Comparison of ENCODE assay signal across 8 mouse cellular contexts in the genomic region with DNA sequence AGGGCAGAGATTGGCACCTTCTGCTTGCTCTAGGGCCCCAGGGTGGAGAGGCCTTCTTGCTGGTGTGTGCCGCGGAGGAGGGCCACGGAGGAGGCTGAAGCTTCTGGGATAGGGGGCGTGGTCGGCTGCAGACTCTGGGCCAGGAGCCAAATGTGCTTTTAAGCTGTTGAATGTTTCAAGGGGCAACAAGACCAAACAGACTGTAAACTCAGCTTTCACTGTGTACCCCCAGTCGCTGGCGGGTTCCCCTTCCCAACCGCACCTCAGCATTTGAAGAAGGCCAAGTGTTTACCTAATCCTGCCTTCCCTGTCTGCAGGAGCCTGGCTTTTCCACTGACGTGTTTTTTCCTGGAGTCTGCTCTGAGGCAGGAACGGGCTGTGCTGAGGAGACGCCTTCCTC. TPM values are rescaled to one million over a fixed set of nuclear protein-coding genes. Genes with fewer than 3 reads are reported as not detected.
DNase-seq lines count a peak whose midpoint lies in the region; ATAC-seq and TF ChIP-seq lines count a peak whose summit lies in the region.

No protein-coding gene starts in this region.

- WGBS in limb, embryonic 15.5 days, result 3% methylated on average over 11 of the region's 11 CpGs
- WGBS in stomach, postnatal 0 days, result 5% methylated on average over 11 of the region's 11 CpGs

- TF ChIP-seq EP300 in stomach, postnatal 0 days (optimal IDR thresholded peaks at IDR 0.05), result no peak

- H3K36me3 ChIP-seq in limb, embryonic 15.5 days, result peaks cover 55% of the 10 kb centered on the region
- no peaks in the 10 kb centered on the region; the same call in 1 of the 2 replicates for H3K36me3 ChIP-seq in stomach, postnatal 0 days (ENCODE audit: control insufficient read depth, insufficient read depth, low read length)

- H3K4me2 ChIP-seq in limb, embryonic 15.5 days, result no peak overlapping the region
- no peak overlapping the region for H3K4me2 ChIP-seq in stomach, postnatal 0 days (replicated peaks; ENCODE audit: low read depth)

- peaks cover 57% of the 10 kb centered on the region for H3K4me1 ChIP-seq in embryonic fibroblast, embryonic 13.5 days (ENCODE audit: control insufficient read depth, insufficient read depth, low read length)
- peaks cover 83% of the 10 kb centered on the region for H3K4me1 ChIP-seq in limb, embryonic 15.5 days
- H3K4me1 ChIP-seq in stomach, postnatal 0 days (replicated peaks; ENCODE audit: control insufficient read depth, insufficient read depth), result peaks cover 25% of the 10 kb centered on the region

- H3K27ac ChIP-seq in embryonic fibroblast, embryonic 13.5 days (ENCODE audit: insufficient read depth, low read length), result peak overlapping the region; percentile 30
- peak overlapping the region; percentile 92 for H3K27ac ChIP-seq in limb, embryonic 15.5 days
- peak overlapping the region; percentile 93 for H3K27ac ChIP-seq in stomach, postnatal 0 days (replicated peaks)

- H3K9me3 ChIP-seq in limb, embryonic 15.5 days, result no peaks in the 10 kb centered on the region
- no peaks in the 10 kb centered on the region for H3K9me3 ChIP-seq in stomach, postnatal 0 days (ENCODE audit: control insufficient read depth, low read length)

- peak; percentile 42 for DNase-seq in adrenal gland, adult 2 months
- DNase-seq in adrenal gland, postnatal 4 days (ENCODE audit: low spot score in 2 of 2), result no peak
- peak; percentile 83 for DNase-seq in heart, postnatal 4 days
- peak; percentile 90 for DNase-seq in stomach, postnatal 0 days (ENCODE audit: low spot score)
- DNase-seq in right cerebral cortex, postnatal 36 days (ENCODE audit: low spot score in 2 of 2), result no peak

- TF ChIP-seq POLR2A in embryonic fibroblast, embryonic 13.5 days (IDR thresholded peaks at IDR 0.05; ENCODE audit: low read depth, low read length), result no peak

- no peak overlapping the region for H3K9ac ChIP-seq in limb, embryonic 15.5 days
- peak overlapping the region; percentile 47; the same call in 1 of the 2 replicates for H3K9ac ChIP-seq in stomach, postnatal 0 days (ENCODE audit: low read length)

- no peak for TF ChIP-seq CTCF in embryonic fibroblast, embryonic 13.5 days (IDR thresholded peaks at IDR 0.05; ENCODE audit: borderline replicate concordance, insufficient read depth, low read length)
- no peak for TF ChIP-seq CTCF in stomach, postnatal 0 days (IDR thresholded peaks at IDR 0.05; ENCODE audit: low read depth)

- ATAC-seq in limb, embryonic 15.5 days (ENCODE audit: insufficient number of reproducible peaks, low FRiP score, low TSS enrichment, low read depth), result peak; percentile 62
- peak; percentile 81 for ATAC-seq in stomach, postnatal 0 days (ENCODE audit: low FRiP score, low TSS enrichment)
- no peak for ATAC-seq in megakaryocyte-erythroid progenitor cell, adult 5-6 weeks (replicated peaks; ENCODE audit: low FRiP score, low TSS enrichment, poor library complexity, severe bottlenecking)

- no peaks in the 10 kb centered on the region for H3K27me3 ChIP-seq in limb, embryonic 15.5 days
- H3K27me3 ChIP-seq in stomach, postnatal 0 days (ENCODE audit: control insufficient read depth, insufficient read depth, low read length), result no peaks in the 10 kb centered on the region

- no peak overlapping the region for H3K4me3 ChIP-seq in embryonic fibroblast, embryonic 13.5 days (ENCODE audit: insufficient read depth, low read length)
- H3K4me3 ChIP-seq in limb, embryonic 15.5 days, result no peak overlapping the region
- no peak overlapping the region for H3K4me3 ChIP-seq in stomach, postnatal 0 days (ENCODE audit: low read depth, low read length)

RNA-seq across cellular contexts. Expression of a gene that starts 48.0 kb away (rescaled TPM):
- 10 to 100 TPM; 36.4 to 37.1 TPM for total RNA-seq in adrenal gland, adult 2 months (2021)
- polyA plus RNA-seq in adrenal gland, adult 2 months (2012; rRNA removed), result 20.1 and 21.3 TPM in 2 replicates
- 100 to 1,000 TPM; 132 to 140 TPM for total RNA-seq in adrenal gland, postnatal 4 days (2021)
- polyA plus RNA-seq in embryonic fibroblast, embryonic 13.5 days (2011; ENCODE audit: insufficient read length, low read depth, missing spikeins), result 997 and 1,013 TPM in 2 replicates
- 100 to 1,000 TPM; 167 to 185 TPM for total RNA-seq in heart, postnatal 4 days (2021)
- polyA plus RNA-seq in limb, embryonic 15.5 days (2015; fragmentation: Nextera tagmentation; extraction: Ambion mirVana), result 259 and 273 TPM in 2 replicates
- 68.7 and 69.2 TPM in 2 replicates for polyA plus RNA-seq in stomach, postnatal 0 days (2015; fragmentation: Nextera tagmentation; extraction: Ambion mirVana)
- total RNA-seq in megakaryocyte-erythroid progenitor cell, adult 5-6 weeks (2014; fragmentation: Nextera tagmentation), result 22.0 and 24.7 TPM in 2 replicates
- 6.2 and 9.2 TPM in 2 replicates for total RNA-seq in megakaryocyte-erythroid progenitor cell, adult 5-6 weeks (2017)

Comparison
In these comparisons a context has a peak if more than half of its experiments do, and no peak if none do; other contexts are left out.
1. DNase-seq: peak in adrenal gland, adult 2 months (single experiment), heart, postnatal 4 days (single experiment) and stomach, postnatal 0 days (single experiment); none in adrenal gland, postnatal 4 days (0 of 2) and right cerebral cortex, postnatal 36 days (0 of 2).
2. H3K27ac ChIP-seq: peak in every context shown above with its lines; median percentile 93 in stomach, postnatal 0 days; 92 in limb, embryonic 15.5 days; 30 in embryonic fibroblast, embryonic 13.5 days.